Mouse (Mus musculus) myocyte (in vitro differentiated cells): ENCODE results near the gene A930018P22Rik.
A peak's percentile ranks its signal among the peaks of the same experiment; 100 is the strongest.

Source experiments
- E2F4 ChIP-seq: IDR thresholded peaks from one replicate; pipeline ENCODE4 v1.6.1; 2011; ENCODE audit warnings: mild to moderate bottlenecking, control low read depth, moderate library complexity; ENCODE audit not compliant: insufficient read depth
- MAX ChIP-seq: IDR thresholded peaks from one replicate; pipeline ENCODE4 v1.6.1; 2011; ENCODE audit warnings: low read depth, mild to moderate bottlenecking, control low read depth
- MYOD1 ChIP-seq, 3 experiments: IDR thresholded peaks; one replicate each; pipeline ENCODE4 v1.6.1; 2011; ENCODE audit warnings: control low read depth in 2 of 3, low read depth in 2 of 3, mild to moderate bottlenecking in 2 of 3, moderate library complexity in 1 of 3; ENCODE audit not compliant: insufficient read length in 2 of 3, control insufficient read depth in 1 of 3
- MYOG ChIP-seq, 3 experiments: IDR thresholded peaks; one replicate each; pipeline ENCODE4 v1.6.1; 2011; ENCODE audit warnings: control low read depth in 2 of 3, low read depth in 2 of 3, mild to moderate bottlenecking in 2 of 3; ENCODE audit not compliant: insufficient read length in 2 of 3, control insufficient read depth in 1 of 3, insufficient read depth in 1 of 3
- POLR2A ChIP-seq: IDR thresholded peaks from one replicate; pipeline ENCODE4 v1.6.1; 2011; ENCODE audit warnings: low read depth, mild to moderate bottlenecking, control low read depth, moderate library complexity; ENCODE audit not compliant: insufficient read length

DNA sequence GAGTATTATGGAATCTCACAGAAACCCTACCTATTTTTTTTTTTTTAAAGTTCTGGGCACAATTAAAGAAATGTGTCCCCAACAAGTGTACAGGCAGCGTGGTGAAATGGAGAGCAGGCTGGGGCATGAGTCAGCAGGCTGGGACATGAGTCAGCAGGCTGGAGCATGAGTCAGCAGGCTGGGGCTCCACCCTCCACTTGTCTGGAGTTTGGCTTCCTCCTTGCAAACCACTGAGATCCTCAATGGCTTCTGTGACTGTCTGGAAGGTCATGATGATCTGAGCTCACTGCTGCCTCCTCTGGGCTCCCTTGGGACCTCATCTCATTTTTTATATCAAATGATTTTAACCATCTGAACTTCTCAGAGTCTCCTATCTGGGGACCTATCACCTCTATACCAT, 23.4 kb downstream of the A930018P22Rik start:
- TF ChIP-seq MYOD1 (IDR thresholded peaks at IDR 0.05; ENCODE audit: control insufficient read depth in 1 of 3, insufficient read length in 2 of 3, low read depth in 2 of 3) (peak in 1 of 3 experiments; percentile 6), POLR2A (no peak), E2F4 (no peak), MYOG (IDR thresholded peaks at IDR 0.05; ENCODE audit: control insufficient read depth in 1 of 3, insufficient read depth in 1 of 3, insufficient read length in 2 of 3, low read depth in 2 of 3) (no peak), MAX (no peak)
